ENCODE assay signal across 8 mouse cellular contexts in genomic region chr8:95878176-95878962, GRCm38 (mm10). TPM values are rescaled to one million over a fixed set of nuclear protein-coding genes. Genes with fewer than 3 reads are reported as not detected.
A peak's percentile ranks its signal among the peaks of the same experiment; 100 is the strongest.
DNase-seq lines count a peak whose midpoint lies in the region; ATAC-seq and TF ChIP-seq lines count a peak whose summit lies in the region.

No protein-coding gene starts in this region.

- WGBS in intestine, postnatal 0 days, result 49% methylated on average over 12 of the region's 12 CpGs
- 45% methylated on average over 12 of the region's 12 CpGs for WGBS in thymus, adult 2 months

- intact Hi-C loops in gastrocnemius, postnatal 14 days (cut with DNase I; ENCODE audit: low total_unique reads), result no loop called here

- no peaks in the 10 kb centered on the region for H3K4me1 ChIP-seq in intestine, postnatal 0 days (replicated peaks; ENCODE audit: control insufficient read depth, insufficient read depth, low read length)
- H3K4me1 ChIP-seq in thymus, adult 2 months (replicated peaks; ENCODE audit: control insufficient read depth, insufficient read depth, low read length), result peaks cover 8% of the 10 kb centered on the region

- no peak overlapping the region for H3K27ac ChIP-seq in intestine, postnatal 0 days (ENCODE audit: low read depth, low read length)
- H3K27ac ChIP-seq in thymus, adult 2 months (ENCODE audit: control insufficient read depth, insufficient read depth, low read length), result no peak overlapping the region

- TF ChIP-seq CTCF in intestine, postnatal 0 days (IDR thresholded peaks at IDR 0.05; ENCODE audit: low read depth), result no peak
- TF ChIP-seq CTCF in thymus, adult 2 months (IDR thresholded peaks at IDR 0.05; ENCODE audit: borderline replicate concordance, control insufficient read depth, extremely low read depth, insufficient read depth, low read length, poor library complexity), result no peak

- H3K4me2 ChIP-seq in intestine, postnatal 0 days (replicated peaks; ENCODE audit: low read depth), result peak overlapping the region; percentile 38

- H3K36me3 ChIP-seq in intestine, postnatal 0 days (ENCODE audit: control insufficient read depth, insufficient read depth), result peaks cover 30% of the 10 kb centered on the region
- H3K36me3 ChIP-seq in thymus, adult 2 months (ENCODE audit: control insufficient read depth, insufficient read depth, low read length), result peaks cover 33% of the 10 kb centered on the region

- no peaks in the 10 kb centered on the region for H3K27me3 ChIP-seq in intestine, postnatal 0 days (replicated peaks; ENCODE audit: control insufficient read depth, insufficient read depth, low read length)
- H3K27me3 ChIP-seq in thymus, adult 2 months (ENCODE audit: control insufficient read depth, insufficient read depth, low read length), result no peaks in the 10 kb centered on the region

- H3K4me3 ChIP-seq in intestine, postnatal 0 days (ENCODE audit: low read depth, low read length), result no peak overlapping the region
- no peak overlapping the region for H3K4me3 ChIP-seq in thymus, adult 2 months (ENCODE audit: control insufficient read depth, insufficient read depth, low read length)

- 0 out of 2 replicates have a peak overlapping the region, but pooled peaks have one; percentile 2 for H3K9ac ChIP-seq in intestine, postnatal 0 days (ENCODE audit: low read depth, low read length)

- TF ChIP-seq POLR2A in thymus, adult 2 months (IDR thresholded peaks at IDR 0.05; ENCODE audit: control insufficient read depth, extremely low read depth, insufficient read depth, low read length, poor library complexity), result no peak

- peak; percentile 52 for DNase-seq in urinary bladder, postnatal 14 days (ENCODE audit: low spot score)
- DNase-seq in urinary bladder, adult 2 months (ENCODE audit: low spot score), result no peak
- peak; percentile 68 for DNase-seq in brain, adult 2 months (ENCODE audit: low read depth, low spot score)
- DNase-seq in gastrocnemius, postnatal 14 days, result peak; percentile 30
- peak; percentile 57 for DNase-seq in lung, postnatal 10 days
- peak; percentile 79 for DNase-seq in retina, postnatal 1 day
- DNase-seq in thymus, adult 2 months, result no peak

- H3K9me3 ChIP-seq in intestine, postnatal 0 days (ENCODE audit: control insufficient read depth), result no peaks in the 10 kb centered on the region

- no peak for ATAC-seq in intestine, postnatal 0 days

RNA-seq across cellular contexts. Expression of gene Got2, which starts 10.0 kb away (rescaled TPM):
- polyA plus RNA-seq in urinary bladder, adult 2 months (2012; rRNA removed), result 99.3 and 124 TPM in 2 replicates
- total RNA-seq in gastrocnemius, postnatal 14 days (2021), result 100 to 1,000 TPM; 335 to 396 TPM
- polyA plus RNA-seq in intestine, postnatal 0 days (2015; fragmentation: Nextera tagmentation; extraction: Ambion mirVana), result 122 and 124 TPM in 2 replicates
- 87.6 and 97.7 TPM in 2 replicates for polyA plus RNA-seq in thymus, adult 2 months (2012; rRNA removed)

RNA-seq across cellular contexts. Expression of gene Slc38a7, which starts 25.0 kb away (rescaled TPM):
- polyA plus RNA-seq in urinary bladder, adult 2 months (2012; rRNA removed), result 19.9 and 22.2 TPM in 2 replicates
- total RNA-seq in gastrocnemius, postnatal 14 days (2021), result 1 to 10 TPM; 5.6 to 5.8 TPM
- 39.9 and 41.7 TPM in 2 replicates for polyA plus RNA-seq in intestine, postnatal 0 days (2015; fragmentation: Nextera tagmentation; extraction: Ambion mirVana)
- polyA plus RNA-seq in thymus, adult 2 months (2012; rRNA removed), result 21.9 and 26.8 TPM in 2 replicates

RNA-seq across cellular contexts. Expression of gene Sap18b, which starts 53.2 kb away (rescaled TPM):
- polyA plus RNA-seq in urinary bladder, adult 2 months (2012; rRNA removed), result 122 and 134 TPM in 2 replicates
- total RNA-seq in gastrocnemius, postnatal 14 days (2021), result 10 to 100 TPM; 78.3 to 88.9 TPM
- polyA plus RNA-seq in intestine, postnatal 0 days (2015; fragmentation: Nextera tagmentation; extraction: Ambion mirVana), result 323 and 335 TPM in 2 replicates
- polyA plus RNA-seq in thymus, adult 2 months (2012; rRNA removed), result 30.9 and 43.4 TPM in 2 replicates

Comparison
In these comparisons a context has a peak if more than half of its experiments do, and no peak if none do; other contexts are left out.
1. DNase-seq: peak in urinary bladder, postnatal 14 days (single experiment), brain, adult 2 months (single experiment), gastrocnemius, postnatal 14 days (single experiment), lung, postnatal 10 days (single experiment) and retina, postnatal 1 day (single experiment); none in urinary bladder, adult 2 months (single experiment) and thymus, adult 2 months (single experiment).